Mouse (Mus musculus) neural tube, embryonic 13.5 days (tissue): Measurements from ENCODE around the gene Bach1. TPM values are rescaled to one million over a fixed set of nuclear protein-coding genes. Genes with fewer than 3 reads are reported as not detected.
"Not testable (repeated sequence)": the region's sequence is repeated elsewhere in the genome, so short reads cannot be mapped to it uniquely, and the experiment has no call there.

Source experiments
- ATAC-seq: fragments of 200-750 bp; cut with Nextera tagmentation; 2 replicates; pipeline ENCODE4 v1.8.0; 2017; ENCODE audit warnings: low read depth, mild to moderate bottlenecking, moderate TSS enrichment, moderate library complexity
- H3K27ac ChIP-seq: fragments of 300-500 bp; sonication (generic); replicated peaks from 2 replicates; pipeline ENCODE4 v1.5.1; 2015; ENCODE audit warnings: moderate library complexity, mild to moderate bottlenecking, inconsistent platforms
- H3K27me3 ChIP-seq: fragments of 300-500 bp; sonication (generic); 2 replicates; pipeline ENCODE4 v1.6.1; 2015; ENCODE audit warnings: mild to moderate bottlenecking, inconsistent platforms
- H3K36me3 ChIP-seq: fragments of 300-500 bp; sonication (generic); 2 replicates; pipeline ENCODE4 v1.6.1; 2015; ENCODE audit warnings: mild to moderate bottlenecking, inconsistent platforms
- H3K4me1 ChIP-seq: fragments of 300-500 bp; sonication (generic); replicated peaks from 2 replicates; pipeline ENCODE4 v1.6.1; 2015; ENCODE audit warnings: inconsistent platforms
- H3K4me2 ChIP-seq: fragments of 300-500 bp; sonication (generic); 2 replicates; pipeline ENCODE4 v1.6.1; 2015; ENCODE audit warnings: inconsistent platforms, mild to moderate bottlenecking, moderate library complexity
- H3K4me3 ChIP-seq: fragments of 300-500 bp; sonication (generic); 2 replicates; pipeline ENCODE4 v1.5.1; 2015; ENCODE audit warnings: mild to moderate bottlenecking, inconsistent platforms
- H3K9ac ChIP-seq: fragments of 300-500 bp; sonication (generic); 2 replicates; pipeline ENCODE4 v1.6.1; 2015; ENCODE audit warnings: moderate library complexity, mild to moderate bottlenecking, inconsistent platforms
- H3K9me3 ChIP-seq: fragments of 300-500 bp; sonication (generic); 2 replicates; pipeline ENCODE4 v1.6.1; 2016; ENCODE audit warnings: inconsistent platforms
- WGBS: fragments of 180-500 bp; shearing (Covaris S2); methylation state at CpG from one replicate; pipeline ENCODE4 v1.1.7; 2015; 5-methylcytosine and 5-hydroxymethylcytosine counted together
- polyA plus RNA-seq: library from polyadenylated mRNA; unstranded; fragments of >200 nt; fragmentation: Nextera tagmentation; extraction: Ambion mirVana; gene quantifications from 2 replicates; pipeline ENCODE4 v1.2.1, GENCODE M21; 2015

Bach1 gene
- polyA plus RNA-seq, 1 experiment from 2014 or later, result 19.6 TPM

- Histone ChIP-seq H3K9ac (no peak overlapping the region), H3K9me3 (no peaks in the 10 kb centered on the region), H3K4me1 (peaks cover 5% of the 10 kb centered on the region; the same call in 1 of the 2 replicates), H3K36me3 (no peaks in the 10 kb centered on the region), H3K27me3 (no peaks in the 10 kb centered on the region), H3K4me3 (no peak overlapping the region), H3K27ac (no peak overlapping the region), H3K4me2 (no peak overlapping the region)
- 77% methylated on average over 3 of the region's 3 CpGs for WGBS
- ATAC-seq, result no peak
These were observed 11.4 kb upstream of the Bach1 start for GRCm38 (mm10) chr16:87687346-87687745.

GRCm38 (mm10) chr16:87688328-87688727 is 10.4 kb upstream of the Bach1 start:
- H3K9ac ChIP-seq, H3K4me2 ChIP-seq, H3K4me3 ChIP-seq, H3K9me3 ChIP-seq, H3K27ac ChIP-seq, H3K4me1 ChIP-seq, H3K27me3 ChIP-seq, ATAC-seq, H3K36me3 ChIP-seq: not testable (repeated sequence)
- 96% methylated on average over 3 of the region's 3 CpGs for WGBS

GRCm38 (mm10) chr16:87688823-87689222 is 9.9 kb upstream of the Bach1 start:
- not testable (repeated sequence) for H3K4me1 ChIP-seq, H3K4me2 ChIP-seq, H3K4me3 ChIP-seq, ATAC-seq, H3K9me3 ChIP-seq, H3K27me3 ChIP-seq, H3K36me3 ChIP-seq, H3K9ac ChIP-seq
- 0 out of 2 replicates have a peak overlapping the region, but pooled peaks have one; percentile 4 for H3K27ac ChIP-seq
- 87% methylated on average over 7 of the region's 7 CpGs for WGBS

GRCm38 (mm10) chr16:87689225-87689624 is 9.5 kb upstream of the Bach1 start:
- Histone ChIP-seq H3K4me2 (no peak overlapping the region), H3K27me3 (no peaks in the 10 kb centered on the region), H3K4me3 (no peak overlapping the region), H3K36me3 (no peaks in the 10 kb centered on the region), H3K9me3 (no peaks in the 10 kb centered on the region), H3K9ac (no peak overlapping the region), H3K4me1 (no peaks in the 10 kb centered on the region), H3K27ac (0 out of 2 replicates have a peak overlapping the region, but pooled peaks have one; percentile 4)
- no peak for ATAC-seq
- 75% methylated on average over 8 of the region's 8 CpGs for WGBS

- H3K27ac ChIP-seq, result no peak overlapping the region
- no peaks in the 10 kb centered on the region for H3K9me3 ChIP-seq
- no peaks in the 10 kb centered on the region for H3K27me3 ChIP-seq
- no peak overlapping the region for H3K4me3 ChIP-seq
- 92% methylated on average over 4 of the region's 4 CpGs for WGBS
- no peaks in the 10 kb centered on the region for H3K4me1 ChIP-seq
- no peak overlapping the region for H3K9ac ChIP-seq
- H3K4me2 ChIP-seq, result no peak overlapping the region
- ATAC-seq, result no peak
- no peaks in the 10 kb centered on the region for H3K36me3 ChIP-seq
These were observed 8.2 kb upstream of the Bach1 start for GRCm38 (mm10) chr16:87690506-87690905.

GRCm38 (mm10) chr16:87691102-87691501 is 7.6 kb upstream of the Bach1 start:
- no peak overlapping the region for H3K4me2 ChIP-seq
- no peaks in the 10 kb centered on the region for H3K36me3 ChIP-seq
- WGBS, result 93% methylated on average over 4 of the region's 4 CpGs
- no peaks in the 10 kb centered on the region for H3K9me3 ChIP-seq
- ATAC-seq, result no peak
- H3K27me3 ChIP-seq, result no peaks in the 10 kb centered on the region
- no peaks in the 10 kb centered on the region for H3K4me1 ChIP-seq
- no peak overlapping the region for H3K27ac ChIP-seq
- H3K9ac ChIP-seq, result no peak overlapping the region
- no peak overlapping the region for H3K4me3 ChIP-seq

GRCm38 (mm10) chr16:87692591-87692990 is 6.2 kb upstream of the Bach1 start:
- 83% methylated on average over 2 of the region's 2 CpGs for WGBS
- Histone ChIP-seq H3K36me3 (no peaks in the 10 kb centered on the region), H3K27me3 (no peaks in the 10 kb centered on the region), H3K9me3 (no peaks in the 10 kb centered on the region), H3K4me2 (no peak overlapping the region), H3K4me3 (no peak overlapping the region), H3K9ac (no peak overlapping the region), H3K4me1 (no peaks in the 10 kb centered on the region), H3K27ac (no peak overlapping the region)
- ATAC-seq, result no peak

GRCm38 (mm10) chr16:87697707-87698365 is 909 bp upstream of the Bach1 start:
- H3K9me3 ChIP-seq, result no peaks in the 10 kb centered on the region

GRCm38 (mm10) chr16:87699306-87699692 is 554 bp downstream of the Bach1 start:
- peak overlapping the region; percentile 66 for H3K4me2 ChIP-seq
- H3K4me3 ChIP-seq, result peak overlapping the region; percentile 87
- H3K27ac ChIP-seq, result peak overlapping the region; percentile 95
- ATAC-seq, result 0 out of 2 replicates have a peak, but pooled peaks have one; percentile 0
- H3K36me3 ChIP-seq, result no peaks in the 10 kb centered on the region
- peaks cover 43% of the 10 kb centered on the region for H3K4me1 ChIP-seq
- no peaks in the 10 kb centered on the region for H3K9me3 ChIP-seq
- H3K9ac ChIP-seq, result peak overlapping the region; percentile 94
- WGBS, result under 1% methylated on average over 20 of the region's 20 CpGs
- H3K27me3 ChIP-seq, result no peaks in the 10 kb centered on the region

More at GRCm38 (mm10) chr16:87697707-87698365, 909 bp upstream of the Bach1 start:
- Histone ChIP-seq H3K4me1 (peaks cover 29% of the 10 kb centered on the region), H3K4me2 (peak overlapping the region; percentile 66), H3K9ac (peak overlapping the region; percentile 94; the same call in 1 of the 2 replicates), H3K27me3 (no peaks in the 10 kb centered on the region), H3K36me3 (no peaks in the 10 kb centered on the region), H3K27ac (peak overlapping the region; percentile 95), H3K4me3 (peak overlapping the region; percentile 87)
- 49% methylated on average over 16 of the region's 16 CpGs for WGBS
- peak; percentile 10; the same call in 1 of the 2 replicates for ATAC-seq

GRCm38 (mm10) chr16:87699693-87700394 is 1.1 kb downstream of the Bach1 start:
- ATAC-seq, result peak; percentile 30
- no peaks in the 10 kb centered on the region for H3K36me3 ChIP-seq
- peak overlapping the region; percentile 94 for H3K9ac ChIP-seq
- under 1% methylated on average over 20 of the region's 20 CpGs for WGBS
- H3K27me3 ChIP-seq, result no peaks in the 10 kb centered on the region
- peak overlapping the region; percentile 95 for H3K27ac ChIP-seq
- peak overlapping the region; percentile 66 for H3K4me2 ChIP-seq
- H3K4me3 ChIP-seq, result peak overlapping the region; percentile 87
- H3K4me1 ChIP-seq, result peaks cover 49% of the 10 kb centered on the region
- no peaks in the 10 kb centered on the region for H3K9me3 ChIP-seq

GRCm38 (mm10) chr16:87700395-87700765 is 1.6 kb downstream of the Bach1 start:
- WGBS, result 31% methylated on average over 3 of the region's 3 CpGs
- Histone ChIP-seq H3K27ac (peak overlapping the region; percentile 95), H3K4me3 (peak overlapping the region; percentile 87), H3K4me1 (peaks cover 50% of the 10 kb centered on the region), H3K27me3 (no peaks in the 10 kb centered on the region), H3K9ac (peak overlapping the region; percentile 94), H3K4me2 (peak overlapping the region; percentile 66), H3K9me3 (no peaks in the 10 kb centered on the region), H3K36me3 (no peaks in the 10 kb centered on the region)
- ATAC-seq, result no peak

GRCm38 (mm10) chr16:87701891-87702290 is 3.1 kb downstream of the Bach1 start:
- H3K27ac ChIP-seq, result no peak overlapping the region
- no peak overlapping the region for H3K4me3 ChIP-seq
- no peaks in the 10 kb centered on the region for H3K36me3 ChIP-seq
- no peak overlapping the region for H3K9ac ChIP-seq
- 75% methylated on average over 2 of the region's 2 CpGs for WGBS
- H3K4me1 ChIP-seq, result peaks cover 65% of the 10 kb centered on the region
- no peak overlapping the region for H3K4me2 ChIP-seq
- no peaks in the 10 kb centered on the region for H3K27me3 ChIP-seq
- no peaks in the 10 kb centered on the region for H3K9me3 ChIP-seq
- no peak for ATAC-seq
